Mouse (Mus musculus) forebrain, embryonic 11.5 days (tissue): ENCODE measurements around the gene C130032M10Rik. TPM values are rescaled to one million over a fixed set of nuclear protein-coding genes. Genes with fewer than 3 reads are reported as not detected.

Experiments used
- ATAC-seq: fragments of 200-750 bp; cut with Nextera tagmentation; replicated peaks from 2 replicates; pipeline ENCODE4 v1.8.0; 2017; ENCODE audit warnings: moderate TSS enrichment; ENCODE audit not compliant: low FRiP score
- DNase-seq: peaks from one replicate; pipeline ENCODE4 v3.0.0-alpha.2; 2017; ENCODE audit warnings: low spot score
- H3K27ac ChIP-seq: fragments of 300-500 bp; sonication (generic); 2 replicates; pipeline ENCODE4 v1.5.1; 2014; ENCODE audit warnings: low read depth, low read length
- H3K27me3 ChIP-seq: fragments of 300-500 bp; sonication (generic); 2 replicates; pipeline ENCODE4 v1.6.1; 2014; ENCODE audit warnings: mild to moderate bottlenecking, low read length, mixed read lengths; ENCODE audit not compliant: control insufficient read depth, insufficient read depth
- H3K36me3 ChIP-seq: fragments of 300-500 bp; sonication (generic); 2 replicates; pipeline ENCODE4 v1.6.1; 2014; ENCODE audit warnings: mild to moderate bottlenecking, low read length, moderate library complexity, mixed read lengths; ENCODE audit not compliant: control insufficient read depth, insufficient read depth
- H3K4me1 ChIP-seq: fragments of 300-500 bp; sonication (generic); replicated peaks from 2 replicates; pipeline ENCODE4 v1.6.1; 2014; ENCODE audit warnings: low read length, mixed read lengths; ENCODE audit not compliant: control insufficient read depth, insufficient read depth
- H3K4me2 ChIP-seq: fragments of 300-500 bp; sonication (generic); 2 replicates; pipeline ENCODE4 v1.6.1; 2014; ENCODE audit warnings: low read depth, mild to moderate bottlenecking, low read length, moderate library complexity, mixed read lengths; ENCODE audit not compliant: severe bottlenecking
- H3K4me3 ChIP-seq: fragments of 300-500 bp; sonication (generic); 2 replicates; pipeline ENCODE4 v1.5.1; 2014; ENCODE audit warnings: low read depth, low read length
- H3K9ac ChIP-seq: fragments of 300-500 bp; sonication (generic); 2 replicates; pipeline ENCODE4 v1.6.1; 2014; ENCODE audit warnings: low read length
- H3K9me3 ChIP-seq: fragments of 300-500 bp; sonication (generic); 2 replicates; pipeline ENCODE4 v1.6.1; 2016; ENCODE audit warnings: low read length, mixed read lengths; ENCODE audit not compliant: control insufficient read depth
- WGBS: fragments of 180-500 bp; shearing (Covaris S2); extraction: QIAGEN DNeasy Blood & Tissue Kit; methylation state at CpG from one replicate; pipeline ENCODE4 v1.1.7; 2014; 5-methylcytosine and 5-hydroxymethylcytosine counted together
- polyA plus RNA-seq: library from polyadenylated mRNA; unstranded; fragments of >200 nt; fragmentation: Nextera tagmentation; extraction: Ambion mirVana; gene quantifications from 2 replicates; pipeline ENCODE4 v1.2.1, GENCODE M21; 2014

The C130032M10Rik gene
- polyA plus RNA-seq, 1 experiment from 2014 or later: not detected

DNA sequence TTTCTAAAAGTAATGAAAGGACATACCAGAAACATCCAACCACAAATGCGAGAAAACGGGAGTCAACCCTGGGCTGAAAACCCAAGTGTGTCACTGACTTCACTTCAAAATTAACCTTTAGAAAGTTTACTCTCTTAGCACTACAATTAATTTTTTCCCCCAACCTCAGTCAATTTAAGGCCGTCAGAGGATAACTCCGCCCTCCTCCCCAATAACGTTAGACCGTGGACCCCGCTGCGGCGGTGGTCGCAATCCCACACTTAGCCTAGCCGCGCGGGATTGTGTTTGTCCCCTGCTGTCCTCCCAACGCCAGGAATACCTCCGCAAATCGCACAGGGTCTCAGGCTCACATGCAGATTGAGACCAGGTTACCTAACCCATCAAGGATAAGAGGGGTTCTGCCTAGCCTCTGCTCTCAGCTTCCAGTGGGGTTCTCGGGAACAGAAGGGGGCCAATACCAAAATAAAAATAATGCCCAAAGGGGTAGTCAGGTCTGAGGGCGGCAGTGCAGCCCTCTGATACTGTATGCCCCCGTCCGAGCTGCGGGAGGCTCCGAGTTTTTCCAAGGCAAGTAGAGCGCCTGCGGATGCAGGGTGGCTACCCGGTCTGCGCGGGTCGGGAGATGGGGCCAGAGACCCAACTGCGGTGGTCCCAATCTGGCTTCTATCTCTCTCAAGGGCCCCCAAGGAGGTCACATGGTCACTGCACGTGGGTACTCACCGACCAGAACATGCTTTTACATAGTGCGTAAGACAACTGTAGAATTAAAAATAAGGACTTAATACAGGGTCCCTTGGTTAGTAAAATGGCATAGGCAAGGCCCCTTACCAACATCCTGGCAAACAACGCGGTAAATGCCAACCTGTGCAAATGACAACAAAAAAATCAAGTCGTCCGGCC lies 45.5 kb downstream of the C130032M10Rik start:
- peak overlapping the region; percentile 92 for H3K4me2 ChIP-seq
- WGBS: under 1% methylated on average over 36 of the region's 36 CpGs
- no peak for ATAC-seq
- peak overlapping the region; percentile 55 for H3K9ac ChIP-seq
- H3K4me1 ChIP-seq: peaks cover 9% of the 10 kb centered on the region
- H3K36me3 ChIP-seq: no peaks in the 10 kb centered on the region
- H3K27ac ChIP-seq: no peak overlapping the region
- peaks cover 11% of the 10 kb centered on the region for H3K27me3 ChIP-seq
- H3K4me3 ChIP-seq: peak overlapping the region; percentile 71
- no peaks in the 10 kb centered on the region for H3K9me3 ChIP-seq
- no peak for DNase-seq

DNA sequence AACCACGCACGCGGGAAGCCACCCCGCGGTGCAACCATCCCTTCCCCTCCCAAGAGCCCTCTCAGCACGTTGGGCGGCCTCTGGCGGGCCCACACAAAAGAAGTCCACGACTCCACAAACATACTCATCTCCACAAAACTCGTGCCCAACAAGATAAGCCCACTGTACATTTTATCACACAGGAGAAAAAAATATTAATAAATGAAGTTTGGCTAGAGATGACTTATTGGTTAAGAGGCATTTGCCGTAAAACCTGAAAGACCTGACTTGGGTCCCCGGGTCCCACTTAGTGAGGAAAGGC lies 46.1 kb downstream of the C130032M10Rik start:
- peak; percentile 68 for DNase-seq
- H3K4me1 ChIP-seq: peaks cover 9% of the 10 kb centered on the region
- H3K36me3 ChIP-seq: no peaks in the 10 kb centered on the region
- H3K9ac ChIP-seq: peak overlapping the region; percentile 55
- H3K4me3 ChIP-seq: peak overlapping the region; percentile 71
- H3K27me3 ChIP-seq: peaks cover 11% of the 10 kb centered on the region
- under 1% methylated on average over 12 of the region's 12 CpGs for WGBS
- peak overlapping the region; percentile 92 for H3K4me2 ChIP-seq
- H3K27ac ChIP-seq: no peak overlapping the region
- no peaks in the 10 kb centered on the region for H3K9me3 ChIP-seq
- no peak for ATAC-seq

DNA sequence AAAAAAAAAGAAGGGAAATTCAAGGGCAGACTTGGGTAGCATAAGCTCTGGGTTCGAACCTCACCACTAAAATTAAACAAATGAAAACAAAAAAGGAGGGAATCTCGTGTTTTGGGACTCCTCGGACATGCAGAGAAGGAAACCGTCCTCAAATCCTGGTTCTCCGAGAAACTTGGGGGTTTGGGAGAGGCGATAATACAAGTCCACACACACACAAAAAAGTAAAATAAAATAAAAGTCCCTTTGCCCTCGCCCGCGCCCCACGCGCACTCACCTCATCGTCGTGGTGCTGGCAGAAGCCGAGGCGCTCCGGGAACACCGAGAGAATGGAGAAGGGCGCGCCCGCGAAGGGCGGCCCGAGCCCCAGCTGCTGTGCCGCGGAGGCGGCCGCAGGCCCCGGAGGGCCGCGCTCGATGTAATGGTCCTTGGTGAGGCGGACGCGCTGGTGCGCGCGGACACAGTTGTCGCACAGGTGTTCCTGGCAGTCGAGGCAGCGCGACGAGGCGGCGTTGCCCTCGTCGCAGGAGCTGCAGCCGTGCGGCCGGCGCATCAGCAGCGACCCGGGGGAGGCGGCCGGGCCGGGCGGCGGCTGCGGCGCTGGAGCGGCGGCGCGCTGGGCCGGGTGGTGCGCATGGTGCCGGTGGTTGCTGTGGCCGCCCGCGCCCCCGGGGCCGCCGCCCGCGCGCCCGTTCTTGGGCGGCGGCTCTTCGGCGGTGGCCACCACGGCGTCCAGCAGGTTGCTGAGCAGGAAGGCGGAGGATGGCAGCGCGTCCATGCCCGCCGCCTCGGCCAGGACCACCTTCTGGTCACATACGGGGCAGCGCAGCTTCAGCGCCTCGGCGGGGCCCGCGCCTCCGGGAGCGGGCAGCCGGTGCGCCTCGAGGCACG lies 46.8 kb downstream of the C130032M10Rik start:
- H3K4me3 ChIP-seq: peak overlapping the region; percentile 71
- peak overlapping the region; percentile 86 for H3K9ac ChIP-seq
- peaks cover 9% of the 10 kb centered on the region for H3K4me1 ChIP-seq
- H3K36me3 ChIP-seq: no peaks in the 10 kb centered on the region
- DNase-seq (peak; percentile 74), ATAC-seq (peak; percentile 25)
- 0 out of 2 replicates have a peak overlapping the region, but pooled peaks have one; percentile 31 for H3K27ac ChIP-seq
- H3K4me2 ChIP-seq: peak overlapping the region; percentile 92
- WGBS: under 1% methylated on average over 95 of the region's 101 CpGs
- H3K27me3 ChIP-seq: peaks cover 11% of the 10 kb centered on the region
- no peaks in the 10 kb centered on the region for H3K9me3 ChIP-seq

DNA sequence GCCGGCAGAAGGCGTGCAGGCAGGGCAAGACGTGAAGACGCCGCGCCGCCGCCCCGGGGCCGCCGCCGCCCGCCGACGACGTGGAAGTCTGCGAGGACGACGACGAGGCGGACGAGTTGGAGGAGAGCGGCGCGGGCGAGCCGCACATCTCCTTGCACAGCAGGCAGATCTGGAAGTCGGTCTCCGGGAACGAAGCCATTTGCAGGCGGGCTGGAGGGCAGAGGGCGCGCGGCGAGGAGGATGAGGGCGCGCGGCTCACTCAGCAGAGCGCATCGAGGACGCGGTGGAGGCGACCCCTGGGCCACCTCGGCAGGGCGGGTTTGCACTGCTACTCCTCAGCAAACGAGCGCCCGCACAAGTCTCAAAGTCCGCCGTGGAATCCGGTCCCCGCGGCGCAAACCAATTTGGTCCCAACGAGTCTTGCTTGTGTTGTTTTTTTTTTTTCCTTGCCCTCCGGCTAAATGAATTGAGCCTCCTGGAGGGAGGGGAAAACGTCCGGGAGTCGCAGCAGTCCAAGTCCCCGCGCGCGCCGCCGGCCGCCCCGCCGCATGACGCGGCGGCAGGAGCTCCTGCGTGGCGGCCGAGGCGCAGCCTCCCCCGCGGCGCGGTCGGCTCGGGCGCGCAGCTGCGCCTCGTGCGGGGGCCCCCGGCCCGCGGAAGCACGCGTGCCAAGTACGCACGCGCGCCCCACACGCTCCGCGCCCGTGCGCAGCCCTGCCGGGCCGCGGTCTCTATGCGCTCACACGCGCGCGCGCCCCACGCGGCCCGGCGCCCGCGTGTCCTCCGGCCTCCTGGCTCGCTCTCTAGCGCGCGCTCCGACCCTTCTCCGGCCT lies 47.6 kb downstream of the C130032M10Rik start:
- H3K27me3 ChIP-seq: peaks cover 11% of the 10 kb centered on the region
- ATAC-seq (peak; percentile 28), DNase-seq (peak; percentile 80)
- peak overlapping the region; percentile 84 for H3K27ac ChIP-seq
- H3K9ac ChIP-seq: peak overlapping the region; percentile 86
- WGBS: under 1% methylated on average over 106 of the region's 122 CpGs
- no peaks in the 10 kb centered on the region for H3K36me3 ChIP-seq
- peak overlapping the region; percentile 92 for H3K4me2 ChIP-seq
- H3K4me1 ChIP-seq: peaks cover 9% of the 10 kb centered on the region
- H3K9me3 ChIP-seq: no peaks in the 10 kb centered on the region
- H3K4me3 ChIP-seq: peak overlapping the region; percentile 71

DNA sequence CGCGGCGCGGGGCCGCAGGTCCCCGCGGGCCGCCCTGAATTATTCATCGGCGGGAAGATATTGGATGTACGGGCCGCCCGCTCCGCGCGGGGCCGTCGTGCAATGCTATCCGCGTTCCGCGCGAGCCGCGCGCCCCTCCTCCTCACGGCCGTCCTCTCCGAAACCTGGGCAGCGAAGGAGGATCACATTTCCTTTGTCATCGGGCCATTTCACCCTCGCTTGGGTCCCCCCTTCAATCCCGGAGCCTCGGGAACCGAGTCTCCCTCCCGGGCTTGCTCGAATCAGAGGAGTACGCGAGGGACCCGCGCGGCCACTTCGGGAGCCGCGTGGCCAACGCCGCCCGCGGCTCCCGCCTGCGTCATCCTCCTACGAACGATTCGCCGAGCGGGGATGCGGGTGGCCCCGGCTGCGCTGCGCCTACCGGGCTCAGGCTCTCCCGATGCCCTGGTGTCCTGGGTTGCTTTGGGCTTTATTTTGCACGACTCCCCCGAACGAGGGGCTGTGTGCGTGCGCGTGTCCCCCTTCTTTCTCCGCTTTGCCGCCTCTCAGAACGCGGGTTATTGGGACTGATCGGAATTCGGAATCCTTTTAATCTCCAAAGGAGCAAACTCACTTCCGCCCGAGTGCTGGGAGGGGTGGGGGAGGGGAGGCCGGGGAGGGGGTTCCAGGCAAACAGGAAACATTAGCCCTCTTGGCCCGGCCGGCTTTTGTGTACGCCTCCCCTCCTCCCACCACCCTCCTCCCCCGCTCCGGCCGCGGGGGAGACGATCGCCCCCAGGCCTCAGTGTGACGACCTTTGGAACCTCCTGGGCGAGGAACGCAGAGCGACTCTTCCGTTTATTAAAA lies 48.5 kb downstream of the C130032M10Rik start, which contains the start of gene Trim71:
Trim71 (minus strand) TSS at position 609 of the 846 bp plus-strand sequence.
- Histone ChIP-seq H3K4me3 (peak within 1 kb of the TSS; percentile 71), H3K4me1 (peaks cover 9% of the 10 kb centered on the region), H3K36me3 (no peaks in the 10 kb centered on the region), H3K4me2 (peak within 1 kb of the TSS; percentile 92), H3K27ac (peak within 1 kb of the TSS; percentile 84), H3K9ac (peak within 1 kb of the TSS; percentile 86), H3K27me3 (peaks cover 11% of the 10 kb centered on the region), H3K9me3 (no peaks in the 10 kb centered on the region)
- WGBS: under 1% methylated on average over 88 of the region's 91 CpGs
- peak; percentile 67 for ATAC-seq
- DNase-seq: peak; percentile 90

DNA sequence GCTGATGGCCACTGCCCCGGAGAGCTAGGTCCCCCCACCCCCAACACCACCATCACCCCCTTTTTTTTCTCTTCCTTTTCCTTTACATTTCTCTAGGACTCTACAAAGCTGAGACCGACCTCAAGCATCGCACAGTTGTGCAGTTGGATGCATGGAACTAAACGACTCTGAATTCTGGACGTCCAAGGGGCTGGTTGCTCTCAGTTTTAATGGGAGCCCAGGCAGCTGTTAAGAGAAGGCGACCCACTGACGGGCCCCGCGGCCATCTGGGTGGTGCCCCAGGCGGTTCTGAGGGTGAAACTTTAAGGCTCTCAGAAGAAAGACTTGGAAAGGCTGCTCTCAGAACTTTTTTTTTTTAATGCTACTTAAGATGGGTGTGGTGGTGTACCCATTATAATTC lies 49.2 kb downstream of the C130032M10Rik start:
- H3K4me2 ChIP-seq: peak overlapping the region; percentile 92
- ATAC-seq: no peak
- no peaks in the 10 kb centered on the region for H3K36me3 ChIP-seq
- H3K4me1 ChIP-seq: peaks cover 9% of the 10 kb centered on the region
- DNase-seq: peak; percentile 66
- peak overlapping the region; percentile 86 for H3K9ac ChIP-seq
- H3K9me3 ChIP-seq: no peaks in the 10 kb centered on the region
- 0% methylated on average over 10 of the region's 10 CpGs for WGBS
- H3K27me3 ChIP-seq: peaks cover 11% of the 10 kb centered on the region
- H3K4me3 ChIP-seq: peak overlapping the region; percentile 71
- peak overlapping the region; percentile 84; the same call in 1 of the 2 replicates for H3K27ac ChIP-seq
